Mouse (Mus musculus): ENCODE data around the gene Eif2d.
"Not testable (repeated sequence)": the region's sequence is repeated elsewhere in the genome, so short reads cannot be mapped to it uniquely, and the experiment has no call there.

Gene Eif2d

GRCm38 (mm10) chr1:131139102-131140095 lies 13.6 kb upstream of the Eif2d start:
- DNase-seq (ENCODE audit: low spot score) = peak; percentile 51

GRCm38 (mm10) chr1:131141449-131141848 lies 11.5 kb upstream of the Eif2d start:
- no peak for DNase-seq (ENCODE audit: low spot score)

- no peak for DNase-seq (ENCODE audit: low spot score)
Measured at GRCm38 (mm10) chr1:131142472-131142871, 10.5 kb upstream of the Eif2d start.

- not testable (repeated sequence) for DNase-seq (ENCODE audit: low spot score)
Measured at GRCm38 (mm10) chr1:131145222-131145621, 7.8 kb upstream of the Eif2d start.

- DNase-seq (ENCODE audit: low spot score) = no peak
Measured at GRCm38 (mm10) chr1:131146181-131146614, 6.8 kb upstream of the Eif2d start.

- DNase-seq (ENCODE audit: low spot score) = no peak
Measured at GRCm38 (mm10) chr1:131149496-131149895, 3.5 kb upstream of the Eif2d start.

GRCm38 (mm10) chr1:131155456-131155855 lies 2.5 kb downstream of the Eif2d start:
- peak; percentile 66 for DNase-seq (ENCODE audit: low spot score)

GRCm38 (mm10) chr1:131159573-131160327 lies 6.8 kb downstream of the Eif2d start:
- DNase-seq (ENCODE audit: low spot score) = not testable (repeated sequence)

GRCm38 (mm10) chr1:131161091-131161490 lies 8.1 kb downstream of the Eif2d start:
- DNase-seq (ENCODE audit: low spot score) = no peak

- DNase-seq (ENCODE audit: low spot score) = no peak
Measured at GRCm38 (mm10) chr1:131164427-131164826, 11.4 kb downstream of the Eif2d start.

- no peak for DNase-seq (ENCODE audit: low spot score)
Measured at GRCm38 (mm10) chr1:131167612-131168011, 14.6 kb downstream of the Eif2d start.

- no peak for DNase-seq (ENCODE audit: low spot score)
Measured at GRCm38 (mm10) chr1:131173001-131173400, 20.0 kb downstream of the Eif2d start.

GRCm38 (mm10) chr1:131173809-131174208 lies 20.8 kb downstream of the Eif2d start:
- DNase-seq (ENCODE audit: low spot score) = no peak

GRCm38 (mm10) chr1:131174299-131174861 lies 21.4 kb downstream of the Eif2d start:
- no peak for DNase-seq (ENCODE audit: low spot score)

- DNase-seq (ENCODE audit: low spot score) = no peak
Measured at GRCm38 (mm10) chr1:131175189-131175588, 22.2 kb downstream of the Eif2d start.

- DNase-seq (ENCODE audit: low spot score) = no peak
Measured at GRCm38 (mm10) chr1:131175819-131176218, 22.8 kb downstream of the Eif2d start.

- DNase-seq (ENCODE audit: low spot score) = no peak
Measured at GRCm38 (mm10) chr1:131177249-131177648, 24.3 kb downstream of the Eif2d start.

GRCm38 (mm10) chr1:131178083-131178482 lies 25.1 kb downstream of the Eif2d start:
- no peak for DNase-seq (ENCODE audit: low spot score)

GRCm38 (mm10) chr1:131180386-131180785 lies 27.4 kb downstream of the Eif2d start:
- no peak for DNase-seq (ENCODE audit: low spot score)

- peak; percentile 81 for DNase-seq (ENCODE audit: low spot score)
Measured at GRCm38 (mm10) chr1:131181642-131182527, 28.9 kb downstream of the Eif2d start.

- DNase-seq (ENCODE audit: low spot score) = no peak
Measured at GRCm38 (mm10) chr1:131183201-131183600, 30.2 kb downstream of the Eif2d start.

All from embryo, embryonic 10.5 days (tissue).